Mouse (Mus musculus) embryonic facial prominence, embryonic 12.5 days (tissue): ENCODE results near the gene Pim3. TPM values are rescaled to one million over a fixed set of nuclear protein-coding genes. Genes with fewer than 3 reads are reported as not detected.
"Not testable (repeated sequence)": the region's sequence is repeated elsewhere in the genome, so short reads cannot be mapped to it uniquely, and the experiment has no call there.

Source experiments
- ATAC-seq: fragments of 200-750 bp; cut with Nextera tagmentation; 2 replicates; pipeline ENCODE4 v1.8.0; 2017; ENCODE audit not compliant: insufficient number of reproducible peaks, insufficient read depth, low FRiP score, low TSS enrichment
- H3K27ac ChIP-seq: fragments of 300-500 bp; sonication (generic); 2 replicates; pipeline ENCODE4 v1.5.1; 2016; ENCODE audit warnings: mild to moderate bottlenecking
- H3K27me3 ChIP-seq: fragments of 300-500 bp; sonication (generic); 2 replicates; pipeline ENCODE4 v1.6.1; 2016; ENCODE audit warnings: mild to moderate bottlenecking, moderate library complexity
- H3K36me3 ChIP-seq: fragments of 300-500 bp; sonication (generic); 2 replicates; pipeline ENCODE4 v1.6.1; 2016; ENCODE audit warnings: mild to moderate bottlenecking
- H3K4me1 ChIP-seq: fragments of 300-500 bp; sonication (generic); 2 replicates; pipeline ENCODE4 v1.6.1; 2016
- H3K4me2 ChIP-seq: fragments of 300-500 bp; sonication (generic); replicated peaks from 2 replicates; pipeline ENCODE4 v1.6.1; 2016; ENCODE audit warnings: mild to moderate bottlenecking, moderate library complexity
- H3K4me3 ChIP-seq: fragments of 300-500 bp; sonication (generic); 2 replicates; pipeline ENCODE4 v1.5.1; 2016; ENCODE audit warnings: mild to moderate bottlenecking
- H3K9ac ChIP-seq: fragments of 300-500 bp; sonication (generic); 2 replicates; pipeline ENCODE4 v1.6.1; 2016; ENCODE audit warnings: mild to moderate bottlenecking, moderate library complexity
- H3K9me3 ChIP-seq: fragments of 300-500 bp; sonication (generic); 2 replicates; pipeline ENCODE4 v1.6.1; 2016; ENCODE audit warnings: mild to moderate bottlenecking, moderate library complexity
- WGBS: fragments of 180-500 bp; shearing (Covaris S2); methylation state at CpG from one replicate; pipeline ENCODE4 v1.1.7; 2016; 5-methylcytosine and 5-hydroxymethylcytosine counted together
- polyA plus RNA-seq: library from polyadenylated mRNA; unstranded; fragments of >200 nt; fragmentation: Nextera tagmentation; extraction: Ambion mirVana; gene quantifications from 2 replicates; pipeline ENCODE4 v1.2.1, GENCODE M21; 2016

Gene Pim3
- 50.6 and 56.9 TPM in 2 replicates for polyA plus RNA-seq

DNA sequence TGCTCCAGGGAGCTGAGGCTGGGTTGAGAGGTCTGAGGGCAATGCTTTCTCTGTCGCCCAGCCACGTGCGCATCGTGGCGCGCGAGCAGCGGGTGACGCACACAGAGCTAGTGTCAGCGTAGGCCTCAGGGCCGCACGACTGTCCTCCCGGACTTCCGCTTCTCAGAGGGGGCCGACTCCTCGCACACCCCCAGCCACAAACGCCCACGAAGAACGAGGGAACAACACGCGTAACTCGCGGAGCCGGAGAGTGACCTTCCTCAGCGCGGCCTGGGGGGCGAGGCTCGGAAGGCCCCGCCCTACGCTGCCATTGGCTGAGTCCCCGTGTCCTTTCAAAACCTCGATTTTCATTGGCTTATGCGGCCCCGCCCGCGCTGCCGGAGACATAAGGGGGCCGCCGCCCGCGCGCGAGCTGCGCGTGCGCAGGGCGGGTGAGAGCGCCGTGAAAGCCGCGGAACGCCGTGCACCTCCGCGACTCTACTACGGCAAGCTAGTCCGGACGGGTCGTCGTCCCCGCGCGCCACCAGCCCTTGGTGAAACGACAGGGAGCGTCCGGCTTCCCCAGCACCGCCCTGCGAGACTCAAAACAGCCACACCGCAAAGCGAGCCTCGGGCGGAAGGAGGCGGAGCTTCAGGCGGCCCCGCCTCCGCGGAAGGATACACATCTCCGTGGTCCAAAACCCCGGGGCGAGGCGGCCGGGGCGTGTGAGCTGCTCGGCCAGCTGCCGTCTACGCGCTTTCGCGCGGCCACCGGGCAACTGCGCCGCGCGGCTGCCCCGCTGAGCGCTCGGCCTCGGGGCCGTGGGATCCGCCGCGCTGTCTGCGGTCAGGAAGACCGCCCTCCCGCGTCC is at the start of gene Pim3:
Pim3 (plus strand) TSS at position 415 of the 851 bp plus-strand sequence.
- WGBS = under 1% methylated on average over 107 of the region's 107 CpGs
- Histone ChIP-seq H3K4me1 (peaks cover 30% of the 10 kb centered on the region), H3K27ac (peak within 1 kb of the TSS; percentile 96)

DNA sequence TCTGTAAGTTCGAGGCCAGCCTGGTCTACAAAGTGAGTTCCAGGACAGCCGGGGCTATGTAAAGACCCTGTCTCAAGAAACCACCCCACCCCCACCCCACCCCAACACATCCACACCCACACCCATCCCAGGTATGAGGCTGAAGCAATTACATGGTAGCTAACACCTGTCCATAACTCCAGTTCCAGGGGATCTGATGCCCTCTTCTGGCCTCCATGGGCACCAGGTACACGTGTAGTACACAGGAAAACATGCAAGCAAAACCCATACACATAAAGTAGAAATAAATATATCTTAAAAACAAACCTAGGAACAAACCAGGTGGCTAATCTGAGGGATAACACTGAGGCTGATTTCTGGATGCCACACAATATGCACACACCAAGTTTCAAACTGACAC is 48.7 kb upstream of the Pim3 start:
- 86% methylated on average over 3 of the region's 3 CpGs for WGBS
- no peaks in the 10 kb centered on the region for H3K9me3 ChIP-seq
- H3K27ac ChIP-seq = no peak overlapping the region
- no peak for ATAC-seq
- no peak overlapping the region for H3K4me2 ChIP-seq
- H3K36me3 ChIP-seq = peaks cover 47% of the 10 kb centered on the region
- no peak overlapping the region for H3K9ac ChIP-seq
- no peaks in the 10 kb centered on the region for H3K27me3 ChIP-seq
- H3K4me3 ChIP-seq = no peak overlapping the region
- H3K4me1 ChIP-seq = peaks cover 1% of the 10 kb centered on the region; the same call in 1 of the 2 replicates

More for the DNA sequence above, at the start of gene Pim3:
- no peaks in the 10 kb centered on the region for H3K9me3 ChIP-seq
- H3K36me3 ChIP-seq = peaks cover 15% of the 10 kb centered on the region
- peak within 1 kb of the TSS; percentile 95 for H3K4me3 ChIP-seq
- H3K9ac ChIP-seq = peak within 1 kb of the TSS; percentile 90
- peak; percentile 78 for ATAC-seq
- peak within 1 kb of the TSS; percentile 97 for H3K4me2 ChIP-seq
- no peaks in the 10 kb centered on the region for H3K27me3 ChIP-seq

DNA sequence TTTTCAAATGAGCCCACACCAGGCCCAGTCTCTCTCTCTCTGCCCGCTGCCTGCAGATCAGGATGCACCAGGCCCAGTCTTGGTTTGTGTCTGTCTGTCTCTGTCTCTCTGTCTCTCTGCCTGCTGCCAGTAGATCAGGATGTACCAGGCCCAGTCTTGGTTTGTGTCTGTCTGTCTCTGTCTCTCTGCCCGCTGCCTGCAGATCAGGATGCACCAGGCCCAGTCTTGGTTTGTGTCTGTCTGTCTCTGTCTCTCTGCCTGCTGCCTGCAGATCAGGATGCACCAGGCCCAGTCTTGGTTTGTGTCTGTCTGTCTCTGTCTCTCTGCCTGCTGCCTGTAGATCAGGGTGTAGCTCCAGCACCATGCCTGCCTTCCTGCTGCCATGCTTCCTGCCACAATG is 48.1 kb upstream of the Pim3 start:
- H3K36me3 ChIP-seq = peaks cover 47% of the 10 kb centered on the region
- not testable (repeated sequence) for H3K27ac ChIP-seq, H3K9ac ChIP-seq, H3K27me3 ChIP-seq, H3K9me3 ChIP-seq, ATAC-seq, H3K4me1 ChIP-seq, H3K4me2 ChIP-seq, H3K4me3 ChIP-seq
- 90% methylated on average over 2 of the region's 2 CpGs for WGBS

DNA sequence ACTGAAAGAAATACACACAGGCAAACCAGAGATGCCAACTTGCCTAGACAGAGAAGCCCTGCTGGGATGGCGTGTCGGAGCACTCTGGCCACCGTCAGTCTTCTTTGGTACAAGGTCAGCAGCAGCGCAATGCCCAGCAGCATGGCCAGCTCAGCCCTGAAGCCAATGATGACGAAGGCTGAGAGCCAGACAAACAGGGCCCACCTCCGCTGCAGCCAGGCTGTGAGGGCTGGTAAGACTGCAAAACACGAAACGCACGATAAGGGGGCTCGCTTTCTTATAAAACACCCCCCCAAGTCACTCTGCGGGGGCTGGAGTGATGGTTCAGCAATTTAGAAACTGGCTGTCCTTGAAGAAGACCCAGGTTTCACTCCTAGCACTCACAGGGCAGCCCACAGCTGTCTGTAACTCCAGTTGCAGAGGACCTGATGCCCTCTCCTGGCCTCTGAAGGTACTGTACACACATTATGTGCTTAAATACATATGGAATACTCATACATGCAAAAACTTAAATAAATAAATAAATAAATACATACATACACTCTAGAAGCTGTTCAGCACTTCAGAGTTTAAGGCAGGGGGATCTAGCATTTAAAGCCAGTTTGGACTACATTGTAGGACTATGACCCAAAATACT is 47.5 kb upstream of the Pim3 start:
- 95% methylated on average over 11 of the region's 11 CpGs for WGBS
- Histone ChIP-seq H3K4me2 (no peak overlapping the region), H3K4me3 (no peak overlapping the region), H3K9me3 (no peaks in the 10 kb centered on the region), H3K9ac (no peak overlapping the region), H3K27ac (no peak overlapping the region), H3K4me1 (peaks cover 5% of the 10 kb centered on the region; the same call in 1 of the 2 replicates), H3K36me3 (peaks cover 45% of the 10 kb centered on the region), H3K27me3 (no peaks in the 10 kb centered on the region)
- ATAC-seq = no peak

DNA sequence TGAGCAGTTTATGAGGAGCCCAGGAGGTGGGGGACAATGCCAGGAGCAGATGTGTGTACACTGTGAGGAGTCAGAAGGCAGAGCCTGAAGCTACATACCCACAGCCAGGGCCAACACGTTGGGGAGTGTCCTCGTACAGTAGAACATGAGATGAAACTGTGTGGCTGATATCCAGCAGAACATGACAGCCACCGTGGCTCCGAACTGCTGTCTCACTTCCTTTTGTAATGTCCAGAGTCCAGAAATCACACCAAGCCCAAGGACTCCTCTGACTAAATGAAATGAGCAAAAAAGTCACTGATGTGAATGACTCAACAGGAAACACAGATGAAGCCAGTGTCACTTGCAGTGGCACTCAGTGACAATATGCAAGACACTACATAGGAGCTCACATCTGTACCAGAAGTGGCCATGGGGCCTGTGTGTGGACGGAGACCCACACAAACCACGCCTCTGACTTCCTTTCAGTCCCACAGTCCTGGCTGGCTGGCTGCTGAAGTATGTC is 46.7 kb upstream of the Pim3 start:
- no peak for ATAC-seq
- no peak overlapping the region for H3K9ac ChIP-seq
- WGBS = 91% methylated on average over 6 of the region's 6 CpGs
- no peak overlapping the region for H3K27ac ChIP-seq
- H3K36me3 ChIP-seq = peaks cover 39% of the 10 kb centered on the region
- H3K4me2 ChIP-seq = no peak overlapping the region
- no peaks in the 10 kb centered on the region for H3K27me3 ChIP-seq
- peaks cover 9% of the 10 kb centered on the region for H3K4me1 ChIP-seq
- no peak overlapping the region for H3K4me3 ChIP-seq
- no peaks in the 10 kb centered on the region for H3K9me3 ChIP-seq

DNA sequence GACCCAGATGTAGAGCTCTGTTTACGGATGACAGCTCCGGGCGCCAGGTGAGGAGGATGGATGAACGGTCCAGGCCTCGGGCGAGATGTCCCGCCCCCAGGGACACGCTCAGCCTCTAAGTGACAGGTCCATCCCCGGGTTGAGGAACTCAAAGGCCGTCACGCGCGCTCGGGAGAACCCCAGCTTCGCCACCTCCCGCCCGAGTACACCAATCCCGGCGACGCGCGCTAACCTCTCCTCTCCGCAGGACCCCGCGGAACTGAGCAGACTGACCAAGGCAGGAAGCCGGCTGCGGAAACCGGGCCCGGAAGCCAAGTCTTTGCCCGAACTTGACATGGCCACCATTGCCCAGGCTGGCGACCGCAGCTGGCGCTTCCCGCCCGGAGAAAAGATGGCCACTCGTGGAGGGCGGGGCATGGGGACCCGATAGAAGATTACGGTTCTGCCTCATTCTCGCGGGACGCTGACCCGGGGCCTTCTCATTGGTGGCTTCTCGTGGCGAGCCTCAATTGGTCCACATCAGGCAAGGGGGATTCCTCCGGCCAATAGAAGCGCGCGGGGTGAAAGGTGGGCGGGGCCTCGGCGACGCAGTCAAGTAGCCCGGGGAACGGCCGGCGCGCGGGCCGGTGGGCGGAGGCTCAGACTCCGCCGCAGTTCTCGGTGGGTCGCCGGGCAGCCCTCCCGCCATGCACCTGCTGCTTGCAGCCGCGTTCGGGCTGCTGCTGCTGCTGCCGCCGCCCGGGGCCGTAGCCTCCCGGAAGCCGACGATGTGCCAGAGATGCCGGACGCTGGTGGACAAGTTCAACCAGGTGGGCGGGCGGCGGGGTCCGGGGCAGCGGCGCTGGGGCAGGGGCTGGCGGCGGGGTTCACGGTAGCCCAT is 42.7 kb upstream of the Pim3 start, which contains the start of the genes Alg12 and Creld2:
Alg12 (minus strand) TSS at position 293 of the 880 bp plus-strand sequence.
Creld2 (plus strand) TSS at position 621 of the 880 bp plus-strand sequence.
- WGBS = under 1% methylated on average over 87 of the region's 88 CpGs
- peaks cover 47% of the 10 kb centered on the region for H3K36me3 ChIP-seq
- H3K4me2 ChIP-seq = peak within 1 kb of the TSS; percentile 91
- peak within 1 kb of the TSS; percentile 85 for H3K9ac ChIP-seq
- H3K27me3 ChIP-seq = no peaks in the 10 kb centered on the region
- peak within 1 kb of the TSS; percentile 61; the same call in 1 of the 2 replicates for H3K27ac ChIP-seq
- peak within 1 kb of the TSS; percentile 93 for H3K4me3 ChIP-seq
- H3K4me1 ChIP-seq = peaks cover 18% of the 10 kb centered on the region
- no peaks in the 10 kb centered on the region for H3K9me3 ChIP-seq
- peak; percentile 97 for ATAC-seq

DNA sequence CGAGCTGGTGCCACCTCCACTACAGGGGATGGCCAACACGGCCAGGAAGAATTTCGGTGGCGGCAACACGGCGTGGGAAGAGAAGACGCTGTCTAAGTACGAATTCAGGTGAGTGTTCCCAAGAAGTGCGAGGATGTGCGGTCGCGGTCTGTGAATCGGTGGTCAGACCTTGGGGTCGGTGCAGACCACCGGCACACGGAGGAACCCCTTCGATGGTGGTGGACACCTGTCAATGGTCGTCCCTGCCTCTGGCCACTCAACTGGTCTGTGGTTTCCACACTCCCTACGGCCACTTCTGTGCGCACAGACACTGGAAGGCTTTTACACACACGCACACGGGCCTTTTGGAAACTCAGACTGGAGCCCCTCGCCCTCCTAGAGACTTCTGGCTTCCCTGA is 42.1 kb upstream of the Pim3 start:
- H3K9me3 ChIP-seq = no peaks in the 10 kb centered on the region
- no peak overlapping the region for H3K27ac ChIP-seq
- H3K36me3 ChIP-seq = peaks cover 47% of the 10 kb centered on the region
- peak overlapping the region; percentile 93 for H3K4me3 ChIP-seq
- peak overlapping the region; percentile 91 for H3K4me2 ChIP-seq
- no peak for ATAC-seq
- H3K9ac ChIP-seq = peak overlapping the region; percentile 85
- H3K27me3 ChIP-seq = no peaks in the 10 kb centered on the region
- 2% methylated on average over 23 of the region's 23 CpGs for WGBS
- H3K4me1 ChIP-seq = peaks cover 18% of the 10 kb centered on the region

DNA sequence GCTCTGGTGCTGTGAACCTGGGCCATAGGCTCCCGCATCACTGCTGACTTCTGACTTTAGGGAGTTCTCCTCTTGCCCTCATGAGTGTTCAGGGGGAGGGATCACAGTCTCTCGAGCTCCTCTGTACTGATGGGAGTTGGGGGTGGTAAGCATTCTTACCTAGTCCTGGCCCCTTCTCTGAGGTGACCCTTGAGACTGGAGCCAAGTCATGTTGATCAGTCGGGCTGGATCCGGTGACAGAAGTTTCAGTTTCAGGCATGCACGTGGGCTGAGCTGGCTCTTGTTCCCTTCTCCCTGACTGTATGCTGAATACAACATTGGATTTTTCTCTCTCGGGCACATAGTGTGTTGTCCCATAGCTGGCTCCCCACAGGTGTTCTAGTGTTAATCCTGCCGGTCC is 40.6 kb upstream of the Pim3 start:
- 89% methylated on average over 7 of the region's 7 CpGs for WGBS
- Histone ChIP-seq H3K27ac (no peak overlapping the region), H3K9me3 (no peaks in the 10 kb centered on the region), H3K9ac (peak overlapping the region; percentile 10; the same call in 1 of the 2 replicates), H3K36me3 (peaks cover 51% of the 10 kb centered on the region), H3K27me3 (no peaks in the 10 kb centered on the region), H3K4me1 (peaks cover 18% of the 10 kb centered on the region), H3K4me3 (no peak overlapping the region), H3K4me2 (peak overlapping the region; percentile 91; the same call in 1 of the 2 replicates)
- no peak for ATAC-seq

DNA sequence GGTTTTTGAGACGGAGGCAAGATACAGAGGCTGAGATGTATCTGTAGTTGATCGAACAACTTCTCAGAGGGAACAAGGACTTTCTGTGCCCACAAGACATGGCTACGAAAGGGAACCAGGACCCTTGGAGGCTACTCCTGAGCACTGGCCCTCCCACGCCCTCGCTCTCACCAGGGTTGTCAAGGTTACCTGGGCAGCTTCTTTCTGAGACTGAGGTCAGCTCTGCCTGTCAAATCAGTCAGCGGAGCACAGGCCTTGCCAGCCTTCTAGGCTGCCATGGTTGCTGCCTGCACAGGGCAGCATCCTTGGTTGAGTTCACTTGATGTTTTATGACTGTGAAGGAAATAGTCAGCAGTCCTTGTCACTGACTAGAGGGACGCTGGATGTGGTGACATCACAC is 39.5 kb upstream of the Pim3 start:
- Histone ChIP-seq H3K27ac (no peak overlapping the region), H3K27me3 (no peaks in the 10 kb centered on the region), H3K4me3 (no peak overlapping the region), H3K9me3 (no peaks in the 10 kb centered on the region), H3K36me3 (peaks cover 53% of the 10 kb centered on the region), H3K4me1 (peaks cover 18% of the 10 kb centered on the region), H3K9ac (no peak overlapping the region), H3K4me2 (no peak overlapping the region)
- WGBS = 93% methylated on average over 7 of the region's 7 CpGs
- ATAC-seq = no peak

DNA sequence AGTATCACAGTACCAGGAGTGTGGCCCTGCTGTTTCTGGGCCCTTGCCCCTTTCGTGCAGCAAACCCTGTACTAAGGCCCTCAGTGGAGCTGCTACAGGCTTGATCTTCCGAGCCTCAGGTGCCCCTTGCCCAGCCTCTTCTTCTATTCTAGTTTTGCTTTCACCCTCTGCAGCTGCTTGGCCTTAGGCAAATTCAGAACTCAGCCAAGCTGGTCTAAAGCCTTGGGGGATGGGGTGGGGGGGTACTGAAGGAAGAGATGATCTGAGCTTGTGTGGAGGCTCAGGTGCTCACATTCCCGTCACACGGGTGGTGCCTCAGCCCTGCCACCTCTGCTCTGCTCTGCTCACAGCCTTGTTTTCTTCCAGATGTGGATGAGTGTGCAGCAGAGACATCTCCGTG is 38.6 kb upstream of the Pim3 start:
- no peak for ATAC-seq
- no peak overlapping the region for H3K4me2 ChIP-seq
- no peaks in the 10 kb centered on the region for H3K27me3 ChIP-seq
- H3K27ac ChIP-seq = no peak overlapping the region
- no peak overlapping the region for H3K9ac ChIP-seq
- H3K4me3 ChIP-seq = no peak overlapping the region
- peaks cover 16% of the 10 kb centered on the region for H3K4me1 ChIP-seq
- 88% methylated on average over 5 of the region's 5 CpGs for WGBS
- H3K36me3 ChIP-seq = peaks cover 53% of the 10 kb centered on the region
- H3K9me3 ChIP-seq = no peaks in the 10 kb centered on the region

DNA sequence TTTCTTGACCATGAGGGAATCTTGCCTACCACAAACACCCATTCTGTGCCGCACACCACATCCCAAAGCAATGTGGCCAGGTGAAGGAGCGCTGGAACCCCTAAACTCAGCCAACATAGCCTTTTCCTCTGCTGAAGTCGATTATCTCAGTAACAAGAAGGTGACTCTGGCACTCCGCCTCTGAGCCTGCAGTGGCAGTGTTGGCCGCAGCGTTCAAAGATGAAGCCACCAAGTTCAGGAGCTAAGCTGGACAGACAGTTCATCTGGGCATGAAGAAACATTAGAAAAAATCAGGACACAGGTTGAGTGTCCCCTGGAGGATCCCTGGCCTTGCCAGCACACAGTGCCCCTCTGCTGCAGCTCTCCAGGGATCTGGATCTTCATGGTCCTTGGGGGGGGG is 34.5 kb upstream of the Pim3 start:
- peaks cover 42% of the 10 kb centered on the region for H3K36me3 ChIP-seq
- H3K27me3 ChIP-seq = no peaks in the 10 kb centered on the region
- ATAC-seq = no peak
- H3K4me1 ChIP-seq = no peaks in the 10 kb centered on the region; the same call in 1 of the 2 replicates
- H3K9ac ChIP-seq = no peak overlapping the region
- H3K4me3 ChIP-seq = no peak overlapping the region
- no peaks in the 10 kb centered on the region for H3K9me3 ChIP-seq
- 88% methylated on average over 6 of the region's 6 CpGs for WGBS
- no peak overlapping the region for H3K4me2 ChIP-seq
- no peak overlapping the region for H3K27ac ChIP-seq
